Mouse (Mus musculus): ENCODE measurements around the gene Stom. TPM values are rescaled to one million over a fixed set of nuclear protein-coding genes. Genes with fewer than 3 reads are reported as not detected.

Gene Stom
- total and polyA plus RNA-seq, 2 experiments from 2014 or later: 48.4 to 79.0 TPM

DNA sequence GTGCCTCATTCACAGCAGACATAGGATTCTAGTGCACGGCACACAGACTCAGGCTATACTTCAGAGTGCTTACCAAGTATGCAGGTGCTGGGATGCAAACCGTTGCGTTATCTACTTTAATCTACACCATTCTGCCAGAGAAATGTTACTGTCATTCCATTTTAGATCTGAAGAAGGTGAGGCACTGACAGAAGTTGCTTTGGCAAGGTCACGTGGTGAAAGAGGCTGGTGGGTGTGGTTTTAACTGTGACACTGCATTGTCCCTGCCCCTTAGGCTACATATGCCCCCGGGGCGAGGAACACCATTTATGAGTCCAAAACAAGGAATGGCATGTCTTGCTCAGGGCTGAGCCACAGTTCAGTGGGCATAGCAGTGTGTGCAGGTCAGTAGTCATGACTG is 63.9 kb downstream of the Stom start:
- H3K4me3 ChIP-seq (ENCODE audit: low read depth, low read length): no peak overlapping the region
- peaks cover 72% of the 10 kb centered on the region for H3K4me1 ChIP-seq (ENCODE audit: control insufficient read depth, insufficient read depth)
- H3K9ac ChIP-seq (replicated peaks; ENCODE audit: low read depth, low read length): no peak overlapping the region
- no peaks in the 10 kb centered on the region for H3K27me3 ChIP-seq (ENCODE audit: control insufficient read depth, insufficient read depth, low read length)
- ATAC-seq (ENCODE audit: insufficient read depth, low read depth) (no peak), DNase-seq (ENCODE audit: low spot score) (no peak)
- no peaks in the 10 kb centered on the region for H3K36me3 ChIP-seq (replicated peaks; ENCODE audit: control insufficient read depth, insufficient read depth, low read length)
- H3K27ac ChIP-seq (ENCODE audit: low read depth): peak overlapping the region; percentile 87
- no peak for TF ChIP-seq CTCF (IDR thresholded peaks at IDR 0.05; ENCODE audit: low read depth)
- TF ChIP-seq EP300 (IDR thresholded peaks at IDR 0.05; ENCODE audit: low read depth): no peak
- H3K9me3 ChIP-seq (replicated peaks; ENCODE audit: control insufficient read depth, low read length): no peaks in the 10 kb centered on the region
- no peak overlapping the region for H3K4me2 ChIP-seq (ENCODE audit: low read depth, low read length)
- 78% methylated on average over 6 of the region's 6 CpGs for whole genome bisulfite sequencing

DNA sequence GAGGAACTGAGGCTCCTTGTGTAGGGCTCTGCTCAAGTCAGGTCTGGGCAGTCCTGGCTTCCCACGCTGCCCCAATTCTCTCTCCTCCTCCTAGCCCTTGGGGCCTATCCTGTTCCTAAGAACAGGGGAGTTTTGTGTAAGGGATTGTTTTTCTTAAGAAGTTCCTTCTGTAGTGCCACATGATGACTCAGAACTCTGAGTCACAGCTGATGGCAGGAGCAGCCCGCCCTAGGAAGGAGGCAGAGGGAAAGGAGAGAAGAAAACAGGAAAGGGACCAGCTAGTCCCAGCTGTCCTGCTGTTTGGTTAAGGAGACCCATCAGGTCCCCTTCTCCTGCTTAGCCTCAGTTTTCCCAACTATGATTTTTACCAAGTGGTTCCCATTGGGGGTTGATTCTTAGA is 65.0 kb downstream of the Stom start:
- H3K4me2 ChIP-seq (ENCODE audit: low read depth, low read length): no peak overlapping the region
- peaks cover 67% of the 10 kb centered on the region for H3K4me1 ChIP-seq (ENCODE audit: control insufficient read depth, insufficient read depth)
- no peak overlapping the region for H3K4me3 ChIP-seq (ENCODE audit: low read depth, low read length)
- no peaks in the 10 kb centered on the region for H3K27me3 ChIP-seq (ENCODE audit: control insufficient read depth, insufficient read depth, low read length)
- peak overlapping the region; percentile 73 for H3K27ac ChIP-seq (ENCODE audit: low read depth)
- TF ChIP-seq EP300 (IDR thresholded peaks at IDR 0.05; ENCODE audit: low read depth) (no peak), CTCF (IDR thresholded peaks at IDR 0.05; ENCODE audit: low read depth) (no peak)
- H3K9me3 ChIP-seq (replicated peaks; ENCODE audit: control insufficient read depth, low read length): no peaks in the 10 kb centered on the region
- DNase-seq (ENCODE audit: low spot score) (peak; percentile 43), ATAC-seq (ENCODE audit: insufficient read depth, low read depth) (no peak)
- H3K9ac ChIP-seq (replicated peaks; ENCODE audit: low read depth, low read length): no peak overlapping the region
- H3K36me3 ChIP-seq (replicated peaks; ENCODE audit: control insufficient read depth, insufficient read depth, low read length): no peaks in the 10 kb centered on the region
- WGBS: 43% methylated on average over 2 of the region's 2 CpGs

DNA sequence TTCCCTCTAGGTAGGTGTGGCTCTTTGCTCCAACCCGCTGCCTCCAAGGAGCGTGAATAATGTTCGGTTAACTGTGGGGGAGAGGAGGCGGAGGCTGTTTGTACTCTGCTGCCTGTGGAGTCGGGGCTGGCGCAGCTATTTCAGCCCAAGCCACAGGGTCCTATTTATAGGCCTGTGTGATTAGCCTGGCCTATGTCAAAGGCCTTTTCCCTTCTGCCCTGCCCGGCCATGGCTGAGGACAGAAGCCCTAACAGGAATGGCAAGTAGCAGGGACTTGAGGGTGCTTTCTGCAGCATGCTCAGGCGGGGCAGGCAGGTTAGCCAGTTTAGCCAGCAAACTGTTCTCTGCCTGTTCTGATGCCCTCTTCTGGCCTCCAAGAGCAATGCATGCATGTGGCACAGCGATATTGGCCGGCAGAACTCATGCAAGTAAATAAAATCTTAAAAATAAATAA is 66.2 kb downstream of the Stom start:
- no peak overlapping the region for H3K4me3 ChIP-seq (ENCODE audit: low read depth, low read length)
- peak overlapping the region; percentile 73 for H3K27ac ChIP-seq (ENCODE audit: low read depth)
- no peaks in the 10 kb centered on the region for H3K27me3 ChIP-seq (ENCODE audit: control insufficient read depth, insufficient read depth, low read length)
- no peaks in the 10 kb centered on the region for H3K36me3 ChIP-seq (replicated peaks; ENCODE audit: control insufficient read depth, insufficient read depth, low read length)
- no peak overlapping the region for H3K9ac ChIP-seq (replicated peaks; ENCODE audit: low read depth, low read length)
- peak; percentile 85 for DNase-seq (ENCODE audit: low spot score)
- peak; percentile 80 for ATAC-seq (ENCODE audit: insufficient read depth, low read depth)
- peaks cover 72% of the 10 kb centered on the region for H3K4me1 ChIP-seq (ENCODE audit: control insufficient read depth, insufficient read depth)
- 8% methylated on average over 10 of the region's 10 CpGs for WGBS
- TF ChIP-seq EP300 (IDR thresholded peaks at IDR 0.05; ENCODE audit: low read depth): peak; percentile 43; the same call in 1 of the 2 replicates
- TF ChIP-seq CTCF (IDR thresholded peaks at IDR 0.05; ENCODE audit: low read depth): peak; percentile 85
- H3K9me3 ChIP-seq (replicated peaks; ENCODE audit: control insufficient read depth, low read length): no peaks in the 10 kb centered on the region
- no peak overlapping the region for H3K4me2 ChIP-seq (ENCODE audit: low read depth, low read length)

DNA sequence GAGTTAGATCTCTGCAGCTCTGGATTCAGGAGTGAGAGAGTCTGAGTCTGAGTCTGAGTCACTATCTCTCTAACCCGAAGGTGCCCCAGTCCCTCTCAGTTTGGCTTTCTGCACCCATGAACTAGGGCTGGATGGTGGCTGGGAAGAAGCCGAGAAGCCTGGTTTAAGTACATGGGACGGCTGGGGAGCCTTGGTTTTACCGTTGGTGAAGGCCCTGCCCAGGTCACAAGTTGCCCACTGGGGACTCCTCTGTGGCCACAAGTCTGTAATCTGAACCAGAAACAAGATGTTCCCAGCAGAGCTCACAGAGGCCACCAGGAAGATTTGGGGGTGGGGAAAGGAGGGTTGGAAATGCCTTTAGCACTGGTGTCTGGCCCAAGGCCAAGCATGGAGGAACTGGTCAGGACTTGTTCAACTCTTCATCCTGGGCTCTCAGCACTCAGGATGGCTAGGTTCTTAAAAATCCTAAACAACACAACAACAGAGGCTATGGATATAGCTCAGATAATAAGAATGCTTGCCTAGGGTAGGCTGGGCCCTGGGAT is 67.0 kb downstream of the Stom start:
- Histone ChIP-seq H3K27ac (ENCODE audit: low read depth) (peak overlapping the region; percentile 73), H3K36me3 (replicated peaks; ENCODE audit: control insufficient read depth, insufficient read depth, low read length) (no peaks in the 10 kb centered on the region), H3K9me3 (replicated peaks; ENCODE audit: control insufficient read depth, low read length) (no peaks in the 10 kb centered on the region), H3K27me3 (ENCODE audit: control insufficient read depth, insufficient read depth, low read length) (no peaks in the 10 kb centered on the region), H3K4me2 (ENCODE audit: low read depth, low read length) (no peak overlapping the region), H3K4me1 (ENCODE audit: control insufficient read depth, insufficient read depth) (peaks cover 74% of the 10 kb centered on the region), H3K4me3 (ENCODE audit: low read depth, low read length) (no peak overlapping the region), H3K9ac (replicated peaks; ENCODE audit: low read depth, low read length) (no peak overlapping the region; the same call in 1 of the 2 replicates)
- WGBS: 37% methylated on average over 4 of the region's 4 CpGs
- peak; percentile 52 for DNase-seq (ENCODE audit: low spot score)
- TF ChIP-seq EP300 (IDR thresholded peaks at IDR 0.05; ENCODE audit: low read depth) (no peak), CTCF (IDR thresholded peaks at IDR 0.05; ENCODE audit: low read depth) (no peak)
- ATAC-seq (ENCODE audit: insufficient read depth, low read depth): peak; percentile 22; the same call in 1 of the 2 replicates

DNA sequence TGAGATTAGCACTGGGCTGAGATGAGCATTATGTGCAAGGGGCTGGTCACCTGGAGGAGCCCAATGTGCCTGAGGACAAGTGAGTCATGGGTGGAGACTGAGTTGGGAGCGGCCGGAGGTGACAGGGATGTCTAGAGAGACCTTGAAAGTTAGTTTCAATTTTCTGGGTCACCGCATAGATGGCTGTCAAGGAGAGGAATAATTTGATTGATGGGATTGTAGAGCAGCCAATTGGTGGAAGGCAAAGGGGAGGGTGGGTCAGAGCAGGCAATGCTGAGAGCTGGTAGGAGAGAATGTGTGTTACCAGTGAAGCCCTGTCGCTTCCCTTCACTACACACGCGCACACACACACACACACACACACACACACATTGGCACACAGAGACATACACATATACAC is 67.6 kb downstream of the Stom start:
- Histone ChIP-seq H3K4me3 (ENCODE audit: low read depth, low read length) (no peak overlapping the region), H3K27me3 (ENCODE audit: control insufficient read depth, insufficient read depth, low read length) (no peaks in the 10 kb centered on the region), H3K36me3 (replicated peaks; ENCODE audit: control insufficient read depth, insufficient read depth, low read length) (no peaks in the 10 kb centered on the region), H3K4me2 (ENCODE audit: low read depth, low read length) (no peak overlapping the region), H3K9ac (replicated peaks; ENCODE audit: low read depth, low read length) (no peak overlapping the region), H3K27ac (ENCODE audit: low read depth) (peak overlapping the region; percentile 73), H3K4me1 (ENCODE audit: control insufficient read depth, insufficient read depth) (peaks cover 71% of the 10 kb centered on the region), H3K9me3 (replicated peaks; ENCODE audit: control insufficient read depth, low read length) (no peaks in the 10 kb centered on the region)
- 73% methylated on average over 6 of the region's 6 CpGs for WGBS
- DNase-seq (ENCODE audit: low spot score) (peak; percentile 59), ATAC-seq (ENCODE audit: insufficient read depth, low read depth) (no peak)
- TF ChIP-seq CTCF (IDR thresholded peaks at IDR 0.05; ENCODE audit: low read depth) (no peak), EP300 (IDR thresholded peaks at IDR 0.05; ENCODE audit: low read depth) (no peak)

Measured in heart, postnatal 0 days (tissue).